Mouse (Mus musculus) 3134 (cell line): ENCODE data around the gene Gm27021.
"Not testable (repeated sequence)": the region's sequence is repeated elsewhere in the genome, so short reads cannot be mapped to it uniquely, and the experiment has no call there.

Experiments
- DNase-seq: peaks from one replicate; pipeline ENCODE4 v3.0.0-alpha.2; 2011; ENCODE audit warnings: low spot score; ENCODE audit not compliant: insufficient read length; ENCODE audit errors: extremely low read depth

The Gm27021 gene

DNA sequence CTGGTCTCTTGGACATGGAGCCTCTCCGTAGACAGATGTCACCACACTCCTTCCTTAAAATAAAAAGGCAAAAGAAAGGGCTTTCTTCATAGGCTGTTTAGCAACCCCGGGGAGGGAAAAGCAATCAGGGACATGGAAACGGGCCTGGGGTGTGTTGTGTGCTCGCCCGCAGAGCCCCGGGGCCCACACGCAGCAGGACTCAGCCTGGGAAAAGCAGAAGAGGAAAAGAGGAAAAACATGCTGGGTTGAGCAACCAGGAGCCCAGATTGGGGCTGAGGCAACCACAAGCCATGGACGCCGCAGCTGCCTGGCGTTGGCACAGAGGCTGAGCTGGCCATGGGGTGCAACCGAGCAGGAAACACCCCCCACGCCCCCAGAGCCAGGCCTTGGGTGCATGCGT, 18.2 kb upstream of the Gm27021 start:
- DNase-seq: no peak

DNA sequence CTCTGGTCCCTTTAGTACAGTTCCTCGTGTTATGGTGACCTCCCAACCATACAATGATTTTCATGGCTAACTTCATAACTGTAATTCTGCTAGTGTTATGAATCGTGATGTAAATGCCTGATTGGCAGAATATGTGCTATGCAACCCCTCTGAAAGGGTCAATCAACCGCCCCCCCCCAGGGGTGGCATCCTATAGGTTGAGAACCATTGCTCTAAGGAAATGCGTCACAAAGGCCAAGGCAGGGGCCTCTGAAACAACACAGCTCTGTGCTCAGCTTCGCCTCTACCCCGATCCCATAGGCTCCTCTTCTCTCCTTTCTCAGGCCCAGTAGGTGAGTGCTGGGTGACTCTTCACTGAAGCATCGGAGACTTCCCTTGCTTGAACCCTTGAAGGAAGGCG, 17.7 kb upstream of the Gm27021 start:
- DNase-seq: no peak

DNA sequence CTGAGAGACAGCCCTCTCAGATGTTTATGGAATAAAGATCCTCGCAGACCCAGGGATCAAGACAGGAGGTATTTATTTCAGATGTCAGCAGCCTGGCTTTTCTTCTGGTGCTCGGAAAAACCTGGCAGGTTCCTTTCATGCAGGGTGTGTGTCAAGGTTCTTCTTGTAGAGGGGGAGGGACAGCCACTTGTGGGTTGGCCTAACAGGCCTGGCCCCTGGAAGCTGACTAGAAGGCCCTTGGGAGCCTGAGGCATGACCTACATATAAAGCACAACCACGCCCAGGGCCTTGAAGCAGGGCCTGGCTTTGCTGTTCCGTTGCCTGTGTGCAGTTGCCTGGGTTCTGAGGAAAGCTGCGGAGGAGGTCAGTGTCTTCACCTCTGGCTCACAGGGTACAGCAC, 17.2 kb upstream of the Gm27021 start:
- DNase-seq: no peak

DNA sequence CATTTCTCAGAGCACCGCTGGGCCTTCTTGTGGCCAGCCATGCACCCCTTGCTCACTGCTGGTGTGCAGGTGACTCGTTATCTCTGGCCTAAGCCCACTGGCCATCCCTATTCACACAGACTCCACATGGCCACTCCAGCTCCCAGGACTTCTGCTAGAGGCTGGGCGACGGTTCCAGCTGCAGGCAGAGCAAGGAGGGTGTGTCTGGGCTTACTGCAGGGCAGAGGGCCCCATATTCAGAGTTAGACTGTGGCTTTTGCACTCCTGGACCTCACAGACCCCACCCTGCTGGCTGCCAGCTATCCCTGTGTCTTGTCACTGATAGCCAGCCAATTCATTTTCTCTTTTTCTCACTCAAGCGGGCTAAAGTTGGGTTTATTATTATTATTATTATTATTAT, 16.2 kb upstream of the Gm27021 start:
- no peak for DNase-seq

DNA sequence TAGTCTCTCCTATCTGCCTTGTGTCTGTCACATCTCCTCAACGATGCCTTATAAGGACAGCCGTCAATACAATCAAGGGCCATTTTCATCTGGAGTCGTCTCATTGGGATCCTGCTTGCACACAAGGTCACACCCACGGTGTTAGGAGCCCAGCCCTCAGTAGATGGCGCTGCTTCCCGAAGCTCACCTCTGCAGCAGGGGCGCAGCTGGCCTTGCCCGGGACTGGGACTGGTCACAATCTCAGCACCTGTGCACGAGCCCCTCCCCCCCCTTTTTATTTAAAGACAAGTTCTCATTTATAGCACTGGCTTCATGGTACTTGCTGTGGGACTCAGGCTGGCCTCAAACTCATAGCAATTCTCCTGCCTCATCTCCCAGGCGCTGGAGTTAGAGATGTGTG, 15.7 kb upstream of the Gm27021 start:
- peak; percentile 48 for DNase-seq

DNA sequence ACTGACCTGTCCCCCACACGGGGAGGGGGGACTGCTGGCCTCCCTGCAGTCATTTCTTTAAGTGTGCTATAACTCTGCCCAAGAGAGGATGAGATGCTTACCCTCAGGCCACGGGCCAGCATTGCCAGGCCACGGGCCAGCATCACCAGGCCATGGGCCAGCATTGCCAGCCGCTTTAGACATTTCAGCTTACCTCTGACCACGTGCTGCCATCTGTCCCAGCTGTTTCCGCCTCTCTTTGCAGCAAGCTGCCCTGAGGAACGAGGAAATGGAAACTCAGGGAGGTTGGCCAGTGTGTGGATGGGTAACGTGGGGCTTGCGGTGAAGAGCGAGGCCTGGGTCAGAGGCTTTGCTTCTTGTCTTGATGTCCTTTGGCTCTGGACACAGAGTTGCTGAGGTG, 13.2 kb upstream of the Gm27021 start:
- peak; percentile 47 for DNase-seq

DNA sequence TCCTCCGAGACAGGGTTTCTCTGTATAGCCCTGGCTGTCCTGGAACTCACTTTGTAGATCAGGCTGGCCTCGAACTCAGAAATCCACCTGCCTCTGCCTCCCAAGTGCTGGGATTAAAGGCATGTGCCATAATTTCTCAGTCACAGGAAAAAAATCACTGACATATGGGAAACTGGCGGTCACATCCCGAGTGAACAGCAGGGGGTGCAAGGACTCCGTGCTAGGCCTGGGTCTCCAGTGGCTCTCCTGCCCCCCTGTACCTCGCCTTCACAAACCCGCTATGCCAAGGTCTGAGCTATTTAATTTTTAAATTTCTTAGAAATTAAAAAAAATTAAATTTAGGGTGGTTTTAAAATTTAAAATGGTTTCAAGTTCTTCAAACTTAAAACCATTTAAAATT, 12.5 kb upstream of the Gm27021 start:
- DNase-seq: not testable (repeated sequence)

DNA sequence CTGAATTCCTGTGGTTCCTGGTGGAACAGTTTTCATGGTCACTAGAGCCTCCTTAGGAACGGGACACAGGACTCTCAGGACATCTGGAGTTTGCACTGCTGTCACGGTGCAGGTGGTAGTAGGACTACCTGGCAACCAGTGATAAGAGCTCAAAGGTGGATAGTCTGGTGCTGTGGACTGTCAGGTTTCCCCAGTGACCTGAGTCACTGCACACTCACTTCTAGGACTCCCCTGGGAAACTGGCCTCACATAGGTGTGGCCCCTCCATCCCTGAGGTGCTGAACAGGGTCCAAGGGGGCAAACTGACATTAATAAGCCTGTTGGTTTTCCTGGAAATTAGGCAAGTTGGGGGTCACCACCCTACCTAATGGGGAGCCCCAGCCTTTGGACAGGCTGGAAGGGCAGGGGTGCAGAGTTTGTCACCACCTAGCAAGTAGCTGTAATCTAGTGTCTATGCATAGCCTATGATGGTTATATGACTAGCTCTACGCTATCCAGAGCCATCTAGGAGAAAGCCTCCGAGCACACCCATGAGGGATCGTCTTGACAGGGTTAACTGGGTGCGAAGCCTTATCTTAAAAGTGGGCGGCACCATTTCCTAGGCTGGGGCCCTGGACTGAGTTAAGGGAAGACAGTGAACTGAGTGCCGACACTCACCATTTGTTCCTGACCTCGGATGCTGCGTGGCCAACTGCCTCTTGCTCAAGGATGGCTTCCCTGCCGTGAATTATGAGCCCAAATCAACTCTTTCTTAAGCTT, 11.9 kb upstream of the Gm27021 start:
- no peak for DNase-seq

DNA sequence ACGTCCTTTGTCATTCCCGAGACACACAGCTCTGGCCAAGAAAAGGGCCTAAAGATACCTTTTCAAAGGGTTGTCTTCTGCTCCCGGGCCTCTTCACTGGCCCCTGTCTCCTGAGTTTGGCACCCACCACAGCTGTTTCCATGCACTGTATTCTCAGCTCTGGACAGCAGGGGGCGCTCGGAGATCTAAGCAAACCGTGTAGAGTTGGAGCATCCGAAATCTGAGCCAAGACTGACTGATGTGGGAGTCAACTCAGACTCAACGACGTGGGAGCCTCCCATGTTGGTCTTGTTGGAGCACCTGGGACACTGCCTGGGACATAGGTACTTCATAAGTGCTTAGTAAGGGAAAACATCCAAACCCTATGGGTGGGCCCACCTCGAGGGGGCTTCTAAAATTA, 10.6 kb upstream of the Gm27021 start:
- no peak for DNase-seq

DNA sequence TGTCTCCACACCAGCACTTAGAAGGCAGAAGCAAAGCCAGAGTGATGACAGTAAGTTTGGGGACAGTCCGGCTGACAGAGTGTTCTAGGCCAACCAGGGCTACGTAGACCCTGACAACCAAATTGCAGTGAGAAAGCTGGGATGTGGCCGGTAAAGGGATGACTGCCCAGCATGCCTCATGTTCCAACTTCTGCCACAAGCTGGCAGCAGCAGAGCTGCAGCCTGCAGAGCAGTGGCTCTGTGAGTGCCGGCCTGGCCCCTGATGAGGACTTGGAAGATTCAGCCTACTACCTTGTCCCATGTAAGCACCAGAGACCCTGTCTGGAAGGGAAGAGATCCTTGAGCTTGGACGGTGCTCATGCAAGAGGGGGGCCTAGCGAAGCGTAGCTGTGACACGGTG, 7.8 kb upstream of the Gm27021 start:
- no peak for DNase-seq

DNA sequence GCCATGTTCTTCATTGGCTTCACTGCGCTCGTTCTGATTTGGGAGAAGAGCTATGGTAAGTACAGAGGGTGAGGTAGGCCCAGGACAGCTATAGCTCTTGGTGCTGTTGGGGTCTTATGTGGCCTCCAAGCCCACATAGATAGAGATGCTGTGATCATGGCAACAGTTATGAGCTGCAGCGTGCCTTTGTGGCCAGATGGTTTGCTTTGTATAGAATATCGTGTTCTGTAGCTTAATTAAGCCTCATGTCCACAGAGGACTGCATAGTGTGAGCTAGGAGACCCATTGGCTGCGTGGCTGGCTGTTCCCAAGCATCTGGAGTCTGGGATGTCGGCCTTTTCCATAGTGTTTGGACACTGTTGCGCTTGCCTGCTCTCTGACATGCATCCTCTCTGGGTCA, 5.4 kb upstream of the Gm27021 start:
- no peak for DNase-seq

DNA sequence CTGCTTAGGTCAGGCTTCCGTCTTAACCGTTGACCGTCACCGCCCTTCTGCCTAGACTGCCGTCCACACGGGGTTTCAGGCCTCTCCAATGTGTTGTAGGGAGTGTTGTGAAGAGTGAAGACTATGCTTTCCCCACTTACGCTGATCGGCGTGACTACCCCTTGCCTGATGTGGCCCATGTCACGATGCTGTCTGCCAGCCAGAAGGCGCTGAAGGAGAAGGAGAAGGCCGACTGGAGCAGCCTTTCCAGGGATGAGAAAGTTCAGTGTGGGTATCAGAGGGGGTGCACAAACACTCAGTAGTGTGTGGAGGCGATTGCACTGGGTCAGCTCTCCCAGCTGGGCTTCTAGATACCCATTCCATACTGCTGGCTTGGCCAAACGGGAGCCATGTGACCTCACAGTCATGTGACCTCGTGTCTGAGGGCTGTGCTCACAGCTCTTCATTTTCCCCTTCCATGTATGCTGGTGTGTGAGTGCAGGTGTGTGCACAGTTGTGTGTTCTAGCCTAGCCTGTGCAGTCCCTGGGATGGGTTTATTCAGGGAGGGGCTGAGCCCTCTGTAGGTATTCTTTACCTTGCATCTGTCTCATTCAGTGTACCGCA, 4.8 kb upstream of the Gm27021 start:
- no peak for DNase-seq

DNA sequence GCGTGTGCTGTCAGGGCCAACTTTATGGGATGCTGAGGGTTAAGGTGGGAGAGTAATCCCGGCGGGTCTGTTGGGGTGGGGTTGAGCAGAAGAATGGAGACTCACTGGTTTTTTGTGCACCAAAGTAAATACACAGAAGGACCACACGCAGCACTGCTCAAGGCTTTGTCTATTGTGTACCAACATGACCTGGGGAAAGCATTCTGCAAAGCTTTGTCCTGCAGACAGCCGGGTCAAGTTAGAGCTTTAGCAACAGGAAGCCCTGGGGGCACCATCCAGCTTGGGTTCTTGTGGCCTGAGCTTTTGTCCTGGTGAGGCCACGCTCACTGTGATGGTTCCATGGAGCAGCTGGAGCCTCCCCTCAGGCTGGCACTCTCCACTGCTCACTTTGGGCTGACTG, 3.9 kb upstream of the Gm27021 start:
- no peak for DNase-seq

DNA sequence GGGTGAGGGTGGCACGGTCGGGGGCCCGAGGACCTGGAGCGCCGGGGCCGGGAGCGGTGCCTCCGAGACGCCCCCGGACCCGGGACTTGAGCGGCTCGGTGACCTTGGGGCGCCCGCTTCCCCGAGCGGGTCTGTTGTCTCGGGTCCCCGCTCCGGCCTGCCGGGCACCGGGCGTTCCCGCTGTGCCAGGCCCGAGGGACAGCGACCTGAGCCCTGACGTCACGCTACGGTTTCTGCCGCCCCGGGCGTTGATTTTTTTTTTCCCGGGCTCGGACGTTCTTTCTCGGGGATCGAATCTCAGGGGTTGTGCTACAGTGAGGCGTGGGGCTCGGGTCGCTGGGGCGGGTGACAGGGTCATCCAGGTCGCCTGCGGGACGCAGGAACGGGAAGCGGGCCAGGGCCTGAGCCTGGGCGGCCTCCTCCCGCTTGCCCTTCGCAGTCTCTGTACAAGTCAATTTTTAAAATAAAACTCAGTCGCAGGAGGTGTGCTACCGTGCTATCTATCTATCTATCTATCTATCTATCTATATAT, 561 bp upstream of the Gm27021 start, which contains the start of gene Emc8:
TSS of gene Emc8 (minus strand) at position 200 of the 532 bp plus-strand sequence.
- no peak for DNase-seq

DNA sequence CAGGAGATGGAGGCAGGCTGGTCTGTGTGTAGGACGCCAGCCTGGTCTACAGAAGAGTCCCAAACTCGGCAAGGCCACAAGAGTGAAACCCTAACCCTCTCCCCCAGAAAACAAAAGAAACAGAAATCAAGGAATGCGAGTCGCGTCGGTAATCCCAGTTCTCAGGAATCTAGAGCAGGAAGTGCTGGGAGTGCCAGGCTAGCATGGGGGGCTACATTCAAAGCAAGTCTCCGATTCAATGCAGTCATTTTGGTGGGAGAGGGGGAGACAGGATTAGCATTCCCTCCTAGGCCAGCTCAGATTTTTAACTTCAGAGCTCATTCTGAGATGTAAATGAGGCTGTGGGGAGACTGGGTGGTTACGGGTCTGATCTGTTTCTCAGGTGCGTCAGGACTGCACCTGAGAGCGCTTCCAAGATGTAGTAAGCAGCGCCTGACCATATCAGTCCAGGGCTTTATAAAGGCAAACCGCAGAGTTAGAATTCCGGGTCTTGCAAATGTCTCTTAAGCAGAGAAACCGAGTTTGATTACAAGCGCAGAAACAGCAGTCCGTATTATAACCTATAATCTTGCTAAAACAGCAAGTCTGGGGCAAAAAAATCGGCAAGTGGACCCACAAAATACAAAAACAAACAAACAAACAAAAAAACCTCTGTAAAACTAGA, 940 bp downstream of the Gm27021 start:
- no peak for DNase-seq

DNA sequence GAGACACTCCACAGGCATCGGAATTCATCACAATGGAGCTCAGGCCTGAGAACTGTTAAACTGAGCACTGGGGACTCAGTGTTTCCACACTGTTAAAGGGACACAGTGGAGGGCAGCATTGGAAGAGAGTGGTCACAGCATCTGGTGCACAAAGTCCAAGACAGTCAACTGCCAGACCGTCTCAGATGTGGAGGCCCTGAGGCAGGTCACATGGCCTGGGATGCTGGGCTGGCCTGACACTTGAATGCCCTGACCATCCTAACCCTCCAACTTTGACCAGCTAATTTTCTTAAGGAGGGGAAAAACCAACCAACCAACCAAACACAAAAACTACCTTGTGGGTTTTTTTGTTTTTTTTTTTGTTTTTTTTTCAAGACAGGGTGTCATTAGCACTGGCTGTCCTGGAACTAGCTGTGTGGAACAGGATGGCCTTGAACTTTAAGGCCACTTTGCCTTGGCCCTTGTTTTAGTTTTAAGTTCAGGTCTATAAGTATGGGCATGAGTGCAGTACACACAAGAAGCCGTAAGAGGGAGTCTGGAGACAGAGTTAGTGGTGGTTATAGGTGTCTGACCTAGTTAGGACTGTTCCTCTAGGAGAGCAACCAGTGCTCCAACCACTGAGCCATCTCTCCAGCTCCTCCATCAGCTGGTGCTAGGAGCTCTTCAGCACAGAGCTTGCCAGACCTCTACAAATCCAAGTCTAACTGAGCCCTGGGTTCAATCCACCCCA, 2.0 kb downstream of the Gm27021 start:
- no peak for DNase-seq

DNA sequence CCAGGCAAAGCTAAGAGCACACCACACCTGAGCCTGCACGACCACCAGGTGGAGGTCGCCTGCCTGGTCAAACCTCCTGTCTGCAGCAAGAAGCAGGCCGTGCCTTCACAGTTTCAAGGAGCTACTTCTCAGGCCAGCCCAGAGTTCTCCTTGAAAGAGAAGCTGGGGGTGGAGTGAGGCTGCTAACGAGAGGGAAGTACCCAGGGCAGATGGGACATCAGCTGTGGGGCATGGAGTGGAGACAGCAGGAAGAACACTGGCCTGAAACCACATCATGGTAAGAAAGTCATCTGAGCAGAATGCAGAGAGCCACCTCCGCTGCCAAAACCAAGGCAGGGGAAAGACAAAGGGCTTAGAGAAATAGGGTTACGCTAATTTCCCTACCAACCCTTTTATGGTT, 3.3 kb downstream of the Gm27021 start:
- no peak for DNase-seq

DNA sequence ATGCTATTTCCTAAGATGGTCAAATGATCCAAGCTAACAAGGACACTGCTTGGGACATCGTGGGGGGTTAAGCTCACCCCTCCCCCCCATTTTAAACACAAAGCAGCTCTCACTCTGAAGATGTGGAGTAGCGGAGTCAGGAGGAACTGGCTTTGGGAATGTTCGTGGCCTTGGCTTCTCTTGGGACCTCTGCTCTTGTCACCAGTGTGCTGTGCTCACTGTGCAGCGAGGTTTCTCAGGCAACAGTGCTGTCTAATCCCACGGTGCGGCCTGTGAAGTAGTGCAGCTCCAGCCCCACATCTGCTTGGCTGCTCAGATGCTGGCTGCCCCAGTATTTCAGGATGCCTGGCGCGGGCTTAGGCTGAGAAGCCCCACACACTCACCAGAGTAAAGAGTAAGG, 10.5 kb downstream of the Gm27021 start:
- DNase-seq: no peak

DNA sequence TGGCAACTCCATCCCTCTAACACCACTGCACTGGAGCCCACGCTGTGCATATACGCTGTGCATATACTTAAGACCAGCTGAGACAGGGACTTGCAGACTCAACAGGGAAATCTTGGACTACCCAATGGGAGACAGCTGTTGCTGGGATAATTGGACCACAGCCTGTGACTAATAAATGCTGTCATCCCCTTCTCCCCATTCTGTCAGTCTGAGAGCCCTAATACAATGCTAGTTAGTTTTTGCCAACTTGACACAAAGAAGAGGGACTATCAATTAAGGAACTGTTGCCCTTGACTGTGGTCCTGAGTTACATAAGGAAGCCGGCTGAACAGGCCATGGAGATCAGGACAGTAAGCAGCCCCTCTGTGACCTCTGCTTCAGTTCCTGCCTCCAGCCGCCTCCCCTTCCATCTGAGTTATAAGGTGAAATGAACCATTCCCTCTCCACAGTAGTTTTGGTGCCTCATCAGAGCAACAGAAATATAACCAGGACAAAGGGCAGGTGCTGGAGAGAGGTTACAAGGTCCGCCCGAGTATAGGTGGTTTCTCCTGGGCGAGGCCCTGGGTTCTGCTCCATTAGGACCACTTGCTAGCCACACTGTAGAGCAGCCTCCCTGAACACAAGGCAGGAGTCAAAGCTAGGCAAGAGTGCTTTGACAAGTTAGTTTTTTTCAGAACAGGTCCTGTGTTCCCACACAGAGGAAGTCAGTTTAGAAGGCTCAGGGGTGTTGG, 11.4 kb downstream of the Gm27021 start:
- DNase-seq: no peak

DNA sequence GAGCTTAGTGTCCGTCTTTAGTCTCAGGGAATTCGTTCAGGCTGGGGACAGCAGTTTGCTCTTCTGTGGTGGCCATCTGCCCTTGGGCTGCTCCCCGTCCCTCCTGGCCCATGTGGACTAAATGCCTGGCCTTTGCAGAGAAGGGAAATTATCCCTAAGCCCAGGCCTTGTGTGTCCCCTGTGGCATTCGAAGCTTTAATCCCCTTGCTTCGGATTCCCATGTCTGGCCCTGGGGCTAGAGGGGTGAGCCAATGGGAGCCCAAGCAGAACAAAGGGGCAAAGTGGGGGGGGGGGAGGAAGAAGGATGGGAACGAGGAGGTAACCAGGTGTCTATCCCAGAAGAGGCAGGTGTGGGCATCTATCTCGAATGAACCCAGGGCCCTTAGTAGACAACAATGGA, 20.3 kb downstream of the Gm27021 start, which contains the start of gene 1190005I06Rik:
TSS of gene 1190005I06Rik (minus strand) at position 101 of the 400 bp plus-strand sequence.
- no peak for DNase-seq
